In the genomic region with DNA sequence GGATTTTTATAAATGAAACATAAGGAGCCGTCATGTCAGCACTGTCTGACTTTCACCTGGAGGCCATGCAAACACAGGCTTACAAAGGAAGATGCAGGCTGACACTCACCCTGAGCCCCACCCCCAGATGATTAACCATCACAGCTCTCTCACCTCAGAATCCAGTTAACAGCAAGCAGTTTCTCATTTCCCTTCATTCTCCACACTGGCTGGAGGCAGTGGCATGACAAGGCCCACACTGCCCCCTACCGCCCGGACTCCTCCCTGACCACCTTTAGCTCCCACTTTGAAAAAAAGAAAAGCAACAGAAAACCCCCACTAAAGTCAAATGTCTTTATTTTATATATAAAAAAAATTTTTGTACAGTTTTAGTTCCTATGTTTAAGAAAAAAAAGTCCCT, we compare ENCODE assay signal across 8 mouse cellular contexts. TPM values are rescaled to one million over a fixed set of nuclear protein-coding genes. Genes with fewer than 3 reads are reported as not detected.
DNase-seq lines count a peak whose midpoint lies in the region; ATAC-seq and TF ChIP-seq lines count a peak whose summit lies in the region.

No protein-coding gene starts in this region.

- WGBS in forebrain, embryonic 12.5 days = 56% methylated on average over 3 of the region's 3 CpGs
- WGBS in intestine, postnatal 0 days = 64% methylated on average over 3 of the region's 3 CpGs
- 46% methylated on average over 3 of the region's 3 CpGs for WGBS in limb, embryonic 14.5 days

- H3K27me3 ChIP-seq in Patski = no peaks in the 10 kb centered on the region
- no peaks in the 10 kb centered on the region for H3K27me3 ChIP-seq in forebrain, embryonic 12.5 days
- H3K27me3 ChIP-seq in intestine, postnatal 0 days (replicated peaks; ENCODE audit: control insufficient read depth, insufficient read depth, low read length) = no peaks in the 10 kb centered on the region
- no peaks in the 10 kb centered on the region for H3K27me3 ChIP-seq in limb, embryonic 14.5 days (ENCODE audit: control insufficient read depth, insufficient read depth, low read length)

- H3K36me3 ChIP-seq in forebrain, embryonic 12.5 days (replicated peaks) = peaks cover 49% of the 10 kb centered on the region
- H3K36me3 ChIP-seq in intestine, postnatal 0 days (ENCODE audit: control insufficient read depth, insufficient read depth) = peaks cover 18% of the 10 kb centered on the region
- peaks cover 33% of the 10 kb centered on the region for H3K36me3 ChIP-seq in limb, embryonic 14.5 days (ENCODE audit: control insufficient read depth, insufficient read depth, low read length)

- CTCF ChIA-PET in Patski (lab: Charles Lee) = interaction anchor here (1.1 to 3.0 kb wide), 7 partner anchors 11 to 185 kb away, joined by 3 to 22 read pairs (median 13); no protein-coding TSS in a partner anchor

- DNase-seq in cerebellum, postnatal 10 days = peak; percentile 81 to 83
- no peak for DNase-seq in cerebellum, adult 9-10 months
- DNase-seq in Patski (ENCODE audit: low read depth, low spot score) = no peak
- peak; percentile 20 for DNase-seq in limb, embryonic 14.5 days (ENCODE audit: low spot score)
- peak; percentile 70 for DNase-seq in testis, postnatal 10 days (ENCODE audit: low spot score)

- no peak overlapping the region for H3K27ac ChIP-seq in forebrain, embryonic 12.5 days
- H3K27ac ChIP-seq in intestine, postnatal 0 days (ENCODE audit: low read depth, low read length) = no peak overlapping the region
- no peak overlapping the region for H3K27ac ChIP-seq in limb, embryonic 14.5 days (replicated peaks; ENCODE audit: low read depth, low read length)

- no peak for TF ChIP-seq CTCF in Patski (IDR thresholded peaks at IDR 0.05)
- TF ChIP-seq CTCF in intestine, postnatal 0 days (IDR thresholded peaks at IDR 0.05; ENCODE audit: low read depth) = peak; percentile 69

- H3K9me3 ChIP-seq in forebrain, embryonic 12.5 days = no peaks in the 10 kb centered on the region
- H3K9me3 ChIP-seq in intestine, postnatal 0 days (ENCODE audit: control insufficient read depth) = no peaks in the 10 kb centered on the region
- no peaks in the 10 kb centered on the region for H3K9me3 ChIP-seq in limb, embryonic 14.5 days (ENCODE audit: control insufficient read depth, low read length)

- no peak overlapping the region for H3K4me2 ChIP-seq in forebrain, embryonic 12.5 days
- H3K4me2 ChIP-seq in intestine, postnatal 0 days (replicated peaks; ENCODE audit: low read depth) = no peak overlapping the region
- no peak overlapping the region for H3K4me2 ChIP-seq in limb, embryonic 14.5 days (replicated peaks; ENCODE audit: low read depth, low read length, severe bottlenecking)

- in situ Hi-C loops in Patski (cut with MboI; ENCODE audit: low pct_unique_long_range_greater_than_20kb) = no loop called here

- no peak overlapping the region for H3K4me3 ChIP-seq in forebrain, embryonic 12.5 days (replicated peaks)
- H3K4me3 ChIP-seq in intestine, postnatal 0 days (ENCODE audit: low read depth, low read length) = no peak overlapping the region
- no peak overlapping the region for H3K4me3 ChIP-seq in limb, embryonic 14.5 days (replicated peaks; ENCODE audit: low read length)

- ATAC-seq in Patski = peak; percentile 76
- peak; percentile 48; the same call in 1 of the 2 replicates for ATAC-seq in forebrain, embryonic 12.5 days (ENCODE audit: low FRiP score)
- no peak for ATAC-seq in intestine, postnatal 0 days
- ATAC-seq in limb, embryonic 14.5 days (ENCODE audit: low FRiP score, low read depth) = 0 out of 2 replicates have a peak, but pooled peaks have one; percentile 27
- ATAC-seq in monocyte, adult 5-6 weeks (replicated peaks; ENCODE audit: insufficient number of reproducible peaks, low FRiP score, low TSS enrichment, poor library complexity, severe bottlenecking) = peak; percentile 91

- H3K4me1 ChIP-seq in forebrain, embryonic 12.5 days = 0 out of 2 replicates have a peak, but pooled peaks cover 5% of the 10 kb centered on the region
- no peaks in the 10 kb centered on the region for H3K4me1 ChIP-seq in intestine, postnatal 0 days (replicated peaks; ENCODE audit: control insufficient read depth, insufficient read depth, low read length)
- H3K4me1 ChIP-seq in limb, embryonic 14.5 days (ENCODE audit: control insufficient read depth, insufficient read depth, low read length) = no peaks in the 10 kb centered on the region

- POLR2A ChIA-PET in Patski (lab: Charles Lee) = no interaction called here

- no peak overlapping the region for H3K9ac ChIP-seq in forebrain, embryonic 12.5 days
- no peak overlapping the region for H3K9ac ChIP-seq in intestine, postnatal 0 days (ENCODE audit: low read depth, low read length)
- no peak overlapping the region for H3K9ac ChIP-seq in limb, embryonic 14.5 days (ENCODE audit: low read depth, low read length, severe bottlenecking)

- no peak for TF ChIP-seq POLR2A in limb, embryonic 14.5 days (IDR thresholded peaks at IDR 0.05; ENCODE audit: borderline replicate concordance, extremely low read depth, insufficient read depth, insufficient read length)

RNA-seq across cellular contexts. Expression of gene Vangl2, which starts 27.6 kb away (rescaled TPM):
- polyA plus RNA-seq in Patski (2021) = 11.5 TPM
- 61.9 and 63.2 TPM in 2 replicates for polyA plus RNA-seq in forebrain, embryonic 12.5 days (2016; fragmentation: Nextera tagmentation; extraction: Ambion mirVana)
- polyA plus RNA-seq in intestine, postnatal 0 days (2015; fragmentation: Nextera tagmentation; extraction: Ambion mirVana) = 2.8 and 3.3 TPM in 2 replicates
- polyA plus RNA-seq in limb, embryonic 14.5 days (2012; rRNA removed) = 29.4 and 35.6 TPM in 2 replicates
- 15.6 and 19.1 TPM in 2 replicates for polyA plus RNA-seq in limb, embryonic 14.5 days (2014; fragmentation: Nextera tagmentation; extraction: Ambion mirVana)
- total RNA-seq in monocyte, adult 5-6 weeks (2017) = 0.67 to 2.7 TPM (median 1.2 TPM) in 3 replicates

RNA-seq across cellular contexts. Expression of gene Nhlh1, which starts 56.7 kb away (rescaled TPM):
- polyA plus RNA-seq in Patski (2021) = not detected
- 9.0 and 9.8 TPM in 2 replicates for polyA plus RNA-seq in forebrain, embryonic 12.5 days (2016; fragmentation: Nextera tagmentation; extraction: Ambion mirVana)
- polyA plus RNA-seq in intestine, postnatal 0 days (2015; fragmentation: Nextera tagmentation; extraction: Ambion mirVana) = 0.05 TPM in 1 of 2 replicates, not detected in the other
- polyA plus RNA-seq in limb, embryonic 14.5 days (2012; rRNA removed) = 0.25 and 0.41 TPM in 2 replicates
- not detected in 2 replicates for polyA plus RNA-seq in limb, embryonic 14.5 days (2014; fragmentation: Nextera tagmentation; extraction: Ambion mirVana)
- total RNA-seq in monocyte, adult 5-6 weeks (2017) = not detected in 3 replicates

Comparison
In these comparisons a context has a peak if more than half of its experiments do, and no peak if none do; other contexts are left out.
1. DNase-seq: peak in cerebellum, postnatal 10 days (2 of 2), limb, embryonic 14.5 days (single experiment) and testis, postnatal 10 days (single experiment); none in cerebellum, adult 9-10 months (single experiment) and Patski (single experiment).